Mouse (Mus musculus) testis, adult 2 months (tissue): Measurements from ENCODE around the gene Fcamr.

Experiments
- CTCF ChIP-seq: fragments of 200-500 bp; IDR thresholded peaks from 2 replicates; pipeline ENCODE4 v1.5.1; 2012; ENCODE audit warnings: low read depth, mild to moderate bottlenecking, inconsistent platforms, low read length, moderate library complexity; ENCODE audit not compliant: control insufficient read depth, insufficient read depth, insufficient replicate concordance
- POLR2A ChIP-seq: fragments of 200-500 bp; IDR thresholded peaks from 2 replicates; pipeline ENCODE4 v1.6.1; 2012; ENCODE audit warnings: low read depth, mild to moderate bottlenecking, inconsistent platforms, low read length, moderate library complexity; ENCODE audit not compliant: control insufficient read depth

DNA sequence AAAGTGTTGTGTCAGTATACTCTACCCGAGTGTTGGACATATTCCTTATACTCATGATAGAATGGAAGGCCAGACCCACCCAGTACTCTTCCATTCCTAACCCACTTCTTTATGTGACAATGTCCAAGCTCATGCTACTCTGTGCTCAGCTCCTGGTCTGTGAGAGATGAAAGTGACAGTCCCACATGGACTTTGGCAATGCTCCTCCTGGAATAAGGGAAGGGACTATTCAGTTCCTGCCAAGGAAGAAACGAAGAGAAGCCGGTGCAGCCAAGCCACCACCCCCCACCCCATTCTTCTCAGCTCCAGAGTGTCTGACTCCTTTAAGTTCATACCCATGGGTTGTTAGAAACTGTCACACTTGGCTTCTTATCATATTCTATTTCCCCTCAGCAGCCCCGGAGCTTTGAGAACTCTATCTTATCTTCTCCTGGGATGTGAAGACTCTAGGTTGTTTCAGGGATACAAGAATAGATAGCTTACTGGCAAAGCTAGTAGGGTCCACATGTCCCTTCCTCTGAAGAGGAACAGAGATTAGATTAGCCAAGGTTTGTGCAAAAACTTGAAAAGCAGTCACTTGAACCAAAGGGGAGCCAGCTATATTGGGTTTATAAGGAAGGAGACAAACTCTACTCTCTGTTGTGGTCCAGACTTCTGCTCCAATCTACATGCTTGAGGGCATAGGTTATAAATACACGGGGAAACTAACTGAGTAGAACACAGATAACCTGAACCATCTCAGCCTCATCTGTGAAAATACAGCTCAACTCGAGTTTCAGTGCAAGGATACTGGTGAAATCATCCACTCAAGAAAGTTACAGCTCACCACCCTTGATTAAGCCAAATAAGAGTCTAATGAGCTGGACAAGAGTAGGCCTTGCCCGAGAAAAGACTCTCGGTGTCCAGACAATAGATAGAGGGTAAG is 29.5 kb downstream of the Fcamr start:
- TF ChIP-seq CTCF, result no peak
- no peak for TF ChIP-seq POLR2A
